Mouse (Mus musculus) intestine, postnatal 0 days (tissue): ENCODE data around the gene Tmem178. TPM values are rescaled to one million over a fixed set of nuclear protein-coding genes. Genes with fewer than 3 reads are reported as not detected.

Source experiments
- ATAC-seq: fragments of 200-750 bp; cut with Nextera tagmentation; 2 replicates; pipeline ENCODE4 v1.8.0; 2017; ENCODE audit warnings: mild to moderate bottlenecking, moderate TSS enrichment, moderate library complexity
- H3K27ac ChIP-seq: fragments of 300-500 bp; sonication (generic); 2 replicates; pipeline ENCODE4 v1.5.1; 2014; ENCODE audit warnings: mild to moderate bottlenecking, low read depth, low read length, moderate library complexity
- H3K27me3 ChIP-seq: fragments of 300-500 bp; sonication (generic); replicated peaks from 2 replicates; pipeline ENCODE4 v1.6.1; 2014; ENCODE audit warnings: low read length, mixed read lengths; ENCODE audit not compliant: control insufficient read depth, insufficient read depth
- H3K36me3 ChIP-seq: fragments of 300-500 bp; sonication (generic); 2 replicates; pipeline ENCODE4 v1.6.1; 2014; ENCODE audit warnings: mild to moderate bottlenecking, moderate library complexity; ENCODE audit not compliant: control insufficient read depth, insufficient read depth
- H3K4me1 ChIP-seq: fragments of 300-500 bp; sonication (generic); replicated peaks from 2 replicates; pipeline ENCODE4 v1.6.1; 2014; ENCODE audit warnings: antibody characterized with exemption, low read length, mixed read lengths; ENCODE audit not compliant: control insufficient read depth, insufficient read depth
- H3K4me2 ChIP-seq: fragments of 300-500 bp; sonication (generic); replicated peaks from 2 replicates; pipeline ENCODE4 v1.6.1; 2014; ENCODE audit warnings: low read depth, mild to moderate bottlenecking, moderate library complexity
- H3K4me3 ChIP-seq: fragments of 300-500 bp; sonication (generic); 2 replicates; pipeline ENCODE4 v1.5.1; 2014; ENCODE audit warnings: low read depth, low read length
- H3K9ac ChIP-seq: fragments of 300-500 bp; sonication (generic); 2 replicates; pipeline ENCODE4 v1.6.1; 2014; ENCODE audit warnings: mild to moderate bottlenecking, low read depth, low read length
- H3K9me3 ChIP-seq: fragments of 300-500 bp; sonication (generic); 2 replicates; pipeline ENCODE4 v1.6.1; 2016; ENCODE audit warnings: mixed run types; ENCODE audit not compliant: control insufficient read depth
- CTCF ChIP-seq: sonication (generic); IDR thresholded peaks from 2 replicates; pipeline ENCODE4 v1.5.1; 2016; ENCODE audit warnings: low read depth, mild to moderate bottlenecking, control low read depth, antibody characterized with exemption, moderate library complexity
- WGBS: fragments of 180-500 bp; shearing (Covaris S2); extraction: QIAGEN DNeasy Blood & Tissue Kit; methylation state at CpG from one replicate; pipeline ENCODE4 v1.1.7; 2014; 5-methylcytosine and 5-hydroxymethylcytosine counted together
- polyA plus RNA-seq: library from polyadenylated mRNA; unstranded; fragments of >200 nt; fragmentation: Nextera tagmentation; extraction: Ambion mirVana; gene quantifications from 2 replicates; pipeline ENCODE4 v1.2.1, GENCODE M21; 2015

The Tmem178 gene
- polyA plus RNA-seq, 1 experiment from 2014 or later: 3.6 TPM

DNA sequence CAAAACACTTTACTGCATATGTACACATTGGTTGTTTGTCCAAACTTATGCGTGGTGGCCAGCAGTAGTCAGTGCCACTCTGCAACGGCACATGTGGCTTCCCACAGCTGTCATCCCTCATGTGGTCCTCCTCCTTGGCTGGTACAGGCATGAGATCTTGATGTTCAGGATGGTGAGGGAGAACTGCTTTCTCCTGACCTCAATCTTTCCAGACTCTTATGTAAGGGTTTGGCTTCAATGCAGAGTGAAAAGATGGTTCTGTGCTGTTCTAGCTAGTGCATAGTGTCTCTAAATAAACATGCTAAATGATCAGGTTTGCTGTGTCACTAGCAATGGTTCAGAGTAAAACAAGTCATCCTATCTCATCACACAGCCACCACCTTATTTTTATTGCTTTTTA is 17.3 kb upstream of the Tmem178 start:
- no peak overlapping the region for H3K4me2 ChIP-seq
- no peaks in the 10 kb centered on the region for H3K27me3 ChIP-seq
- WGBS: 83% methylated on average over 2 of the region's 2 CpGs

DNA sequence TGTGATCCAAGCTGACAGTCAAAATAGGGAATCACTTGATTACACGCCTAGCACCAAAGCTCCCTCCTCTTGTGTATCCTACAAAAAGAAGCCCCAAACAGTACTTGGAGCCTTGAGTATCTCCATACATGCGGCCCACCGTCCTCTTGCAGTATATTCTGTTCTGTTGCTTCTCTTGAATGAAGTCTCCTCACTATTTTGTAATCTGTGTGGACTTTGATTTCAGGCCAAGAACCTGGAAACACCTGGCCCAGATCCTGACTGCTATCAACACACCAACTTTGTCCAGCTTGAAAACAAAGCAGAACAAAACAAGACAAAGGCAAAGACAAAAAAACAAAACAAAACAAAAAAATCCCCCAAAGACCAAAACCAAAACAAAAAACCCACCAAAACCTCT is 11.7 kb upstream of the Tmem178 start:
- TF ChIP-seq CTCF: no peak
- Histone ChIP-seq H3K9me3 (no peaks in the 10 kb centered on the region), H3K9ac (no peak overlapping the region), H3K4me1 (no peaks in the 10 kb centered on the region), H3K27ac (no peak overlapping the region), H3K4me3 (no peak overlapping the region), H3K36me3 (no peaks in the 10 kb centered on the region), H3K4me2 (no peak overlapping the region), H3K27me3 (no peaks in the 10 kb centered on the region)
- ATAC-seq: no peak
- WGBS: 74% methylated on average over 3 of the region's 3 CpGs

More for the DNA sequence above, 17.3 kb upstream of the Tmem178 start:
- H3K36me3 ChIP-seq: no peaks in the 10 kb centered on the region
- no peaks in the 10 kb centered on the region for H3K9me3 ChIP-seq
- no peak for ATAC-seq
- H3K9ac ChIP-seq: no peak overlapping the region
- no peak overlapping the region for H3K4me3 ChIP-seq
- H3K27ac ChIP-seq: no peak overlapping the region
- TF ChIP-seq CTCF: no peak
- no peaks in the 10 kb centered on the region for H3K4me1 ChIP-seq

DNA sequence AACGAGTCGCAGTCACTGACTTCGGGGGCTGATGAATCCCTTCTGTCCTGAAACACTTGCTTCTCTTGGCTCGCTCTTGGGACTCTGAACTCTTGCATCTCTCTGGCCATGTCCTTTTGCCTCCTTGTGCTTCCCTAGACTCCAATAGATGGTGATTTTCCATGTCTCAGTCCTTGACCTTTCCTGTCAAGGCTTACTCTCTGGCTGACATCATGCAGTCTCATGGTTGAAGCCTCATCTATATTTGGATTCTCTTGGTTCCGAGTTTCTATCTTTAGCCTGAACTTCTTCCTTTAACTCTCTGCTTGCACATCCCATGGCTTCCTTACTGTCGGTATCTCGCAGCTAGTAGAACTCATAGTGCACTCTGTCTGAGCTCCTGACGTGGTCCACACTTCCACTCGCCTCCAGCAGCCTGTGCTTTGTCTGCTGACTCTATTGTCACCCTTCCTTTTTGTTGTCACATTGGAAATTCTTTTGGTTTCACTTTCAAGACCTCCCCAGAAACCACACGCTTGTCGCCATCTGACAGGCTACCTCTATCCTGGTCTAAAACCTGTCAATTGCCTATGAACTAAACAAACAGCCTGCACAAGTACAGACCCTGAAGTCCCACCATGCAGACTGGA is 10.9 kb upstream of the Tmem178 start:
- H3K27ac ChIP-seq: no peak overlapping the region
- H3K9ac ChIP-seq: no peak overlapping the region
- no peak for ATAC-seq
- H3K4me3 ChIP-seq: no peak overlapping the region
- no peak overlapping the region for H3K4me2 ChIP-seq
- no peaks in the 10 kb centered on the region for H3K9me3 ChIP-seq
- no peaks in the 10 kb centered on the region for H3K4me1 ChIP-seq
- H3K36me3 ChIP-seq: no peaks in the 10 kb centered on the region
- WGBS: 70% methylated on average over 11 of the region's 11 CpGs
- no peak for TF ChIP-seq CTCF
- no peaks in the 10 kb centered on the region for H3K27me3 ChIP-seq

DNA sequence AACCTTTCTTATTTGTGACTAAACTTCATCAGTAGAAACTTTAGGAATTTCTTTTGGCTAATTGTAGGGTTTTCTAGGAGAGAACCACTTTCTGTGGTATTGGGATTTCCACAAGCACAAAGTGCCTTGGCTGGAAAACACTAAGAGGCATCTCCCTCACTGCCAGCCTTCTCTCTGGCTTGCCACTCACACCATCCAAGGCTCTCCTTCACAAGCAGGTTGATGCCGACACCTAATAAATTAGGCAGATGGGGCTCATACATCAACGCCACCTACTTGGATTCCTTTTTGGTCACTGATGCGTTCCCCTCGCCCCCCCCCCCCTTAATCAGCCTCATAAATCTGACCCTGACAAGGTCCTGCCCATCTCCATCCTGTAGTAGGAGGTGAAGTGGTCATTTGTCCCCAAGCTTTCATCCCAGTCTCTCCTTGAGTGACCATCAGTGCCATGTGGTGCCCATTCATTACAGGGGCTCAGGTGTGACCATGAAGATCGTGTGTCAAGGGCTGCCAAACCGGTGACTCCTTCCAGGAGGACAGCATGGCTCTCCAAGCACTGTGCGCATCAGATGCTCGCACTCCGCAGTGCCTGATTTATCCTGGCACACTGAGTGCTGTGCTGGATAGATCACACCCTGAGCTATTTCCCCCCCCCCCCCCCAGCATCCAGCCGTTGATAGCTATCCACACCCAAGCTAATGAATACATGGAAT is 8.5 kb upstream of the Tmem178 start:
- Histone ChIP-seq H3K9me3 (no peaks in the 10 kb centered on the region), H3K9ac (no peak overlapping the region), H3K27me3 (no peaks in the 10 kb centered on the region), H3K4me3 (no peak overlapping the region), H3K4me1 (no peaks in the 10 kb centered on the region), H3K4me2 (no peak overlapping the region), H3K27ac (no peak overlapping the region), H3K36me3 (no peaks in the 10 kb centered on the region)
- no peak for TF ChIP-seq CTCF
- no peak for ATAC-seq
- 61% methylated on average over 10 of the region's 10 CpGs for WGBS

DNA sequence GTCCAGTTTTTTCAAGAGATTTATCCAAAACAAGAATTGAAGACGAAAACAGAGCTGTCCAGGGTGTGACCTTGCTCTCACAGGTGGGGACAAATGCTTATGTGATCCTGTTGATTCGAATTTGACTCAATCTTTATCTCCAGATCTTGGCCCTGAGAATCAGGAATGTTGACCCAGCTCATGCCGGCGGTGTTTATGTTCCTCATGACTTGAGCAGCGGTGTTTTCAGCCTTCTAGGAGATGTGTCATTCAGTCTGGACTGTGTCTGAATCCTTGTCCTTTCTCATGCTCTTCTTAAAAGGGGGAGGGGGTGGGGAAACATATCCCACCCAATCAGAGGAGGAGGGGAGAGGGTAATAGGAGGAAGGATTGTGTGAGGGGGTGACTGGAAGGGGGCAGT is 7.9 kb upstream of the Tmem178 start:
- Histone ChIP-seq H3K4me1 (no peaks in the 10 kb centered on the region), H3K27ac (no peak overlapping the region), H3K9ac (no peak overlapping the region), H3K9me3 (no peaks in the 10 kb centered on the region), H3K4me3 (no peak overlapping the region), H3K4me2 (no peak overlapping the region), H3K36me3 (no peaks in the 10 kb centered on the region), H3K27me3 (no peaks in the 10 kb centered on the region)
- ATAC-seq: no peak
- no peak for TF ChIP-seq CTCF
- 46% methylated on average over 5 of the region's 5 CpGs for WGBS

DNA sequence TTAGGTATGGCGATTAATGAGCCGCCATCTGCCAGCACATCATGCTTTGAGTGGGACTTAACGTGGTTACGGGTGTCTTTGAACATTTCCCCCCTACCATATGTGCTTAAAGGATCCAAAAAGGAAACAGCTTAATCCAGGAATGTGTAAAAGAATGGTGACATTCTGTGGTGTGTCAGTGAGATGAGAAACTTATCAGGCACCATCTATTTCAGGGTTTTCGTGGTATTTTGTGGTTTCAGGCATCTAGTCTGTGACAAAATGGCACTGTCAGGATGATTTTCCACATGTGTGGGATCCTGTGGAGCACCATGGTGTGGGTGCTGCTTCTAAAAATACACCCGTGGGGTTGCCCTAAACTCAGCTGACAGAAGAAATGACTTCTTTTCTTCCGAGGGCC is 4.6 kb upstream of the Tmem178 start:
- WGBS: 92% methylated on average over 7 of the region's 7 CpGs

More for the DNA sequence above, 4.6 kb upstream of the Tmem178 start:
- Histone ChIP-seq H3K9ac (no peak overlapping the region), H3K4me3 (no peak overlapping the region), H3K4me2 (no peak overlapping the region), H3K36me3 (no peaks in the 10 kb centered on the region), H3K27me3 (peaks cover 15% of the 10 kb centered on the region), H3K4me1 (no peaks in the 10 kb centered on the region), H3K27ac (no peak overlapping the region), H3K9me3 (no peaks in the 10 kb centered on the region)
- ATAC-seq: no peak
- no peak for TF ChIP-seq CTCF
